Mouse (Mus musculus) heart, postnatal 0 days (tissue): ENCODE results near the gene Naa38.

ENCODE experiments used
- CTCF ChIP-seq: IDR thresholded peaks from 2 replicates; pipeline ENCODE4 v1.5.1; 2016; ENCODE audit warnings: antibody characterized with exemption, control low read depth, low read depth
- EP300 ChIP-seq: IDR thresholded peaks from 2 replicates; pipeline ENCODE4 v1.6.1; 2016; ENCODE audit warnings: antibody characterized with exemption, low read depth

DNA sequence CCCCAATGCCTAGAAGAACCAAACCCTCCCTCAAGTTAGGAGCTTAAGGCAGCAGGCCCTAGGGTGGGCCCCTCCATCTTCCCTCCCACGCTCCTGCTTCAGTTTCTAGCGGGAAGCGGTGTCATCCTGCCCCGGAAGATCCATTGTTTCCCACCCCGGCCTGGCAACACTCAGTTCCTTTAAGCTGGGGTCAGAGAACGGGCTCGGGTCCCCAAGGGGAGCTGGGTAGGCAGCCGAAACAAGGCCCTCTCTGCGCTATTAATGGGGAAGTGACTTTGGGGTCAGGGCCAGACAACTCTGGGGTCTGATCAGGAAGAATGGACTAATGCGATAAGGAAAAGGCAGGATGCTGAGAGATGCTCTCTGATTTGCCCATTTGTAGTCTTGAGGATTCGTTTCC is 1.5 kb downstream of the Naa38 start:
- TF ChIP-seq CTCF (no peak), EP300 (peak; percentile 93; the same call in 1 of the 2 replicates)
